Mouse (Mus musculus) lung, embryonic 16.5 days (tissue): ENCODE measurements around the gene Capzb. TPM values are rescaled to one million over a fixed set of nuclear protein-coding genes. Genes with fewer than 3 reads are reported as not detected.
A peak's percentile ranks its signal among the peaks of the same experiment; 100 is the strongest.

Source experiments
- ATAC-seq: fragments of 200-750 bp; cut with Nextera tagmentation; 2 replicates; pipeline ENCODE4 v1.8.0; 2017; ENCODE audit warnings: low read depth, mild to moderate bottlenecking, moderate library complexity
- H3K27ac ChIP-seq: fragments of 300-500 bp; sonication (generic); 2 replicates; pipeline ENCODE4 v1.5.1; 2014; ENCODE audit warnings: mild to moderate bottlenecking, control low read depth, low read length
- H3K27me3 ChIP-seq: fragments of 300-500 bp; sonication (generic); 2 replicates; pipeline ENCODE4 v1.6.1; 2014; ENCODE audit warnings: low read depth, low read length, mixed read lengths; ENCODE audit not compliant: control insufficient read depth, insufficient read depth
- H3K36me3 ChIP-seq: fragments of 300-500 bp; sonication (generic); 2 replicates; pipeline ENCODE4 v1.6.1; 2014; ENCODE audit warnings: low read length; ENCODE audit not compliant: control insufficient read depth, insufficient read depth
- H3K4me1 ChIP-seq: fragments of 300-500 bp; sonication (generic); replicated peaks from 2 replicates; pipeline ENCODE4 v1.6.1; 2014; ENCODE audit warnings: low read length, mixed read lengths; ENCODE audit not compliant: control insufficient read depth, insufficient read depth
- H3K4me2 ChIP-seq: fragments of 300-500 bp; sonication (generic); 2 replicates; pipeline ENCODE4 v1.6.1; 2014; ENCODE audit warnings: low read depth, low read length, control low read depth
- H3K4me3 ChIP-seq: fragments of 300-500 bp; sonication (generic); 2 replicates; pipeline ENCODE4 v1.5.1; 2014; ENCODE audit warnings: mild to moderate bottlenecking, low read length, control low read depth
- H3K9ac ChIP-seq: fragments of 300-500 bp; sonication (generic); 2 replicates; pipeline ENCODE4 v1.6.1; 2014; ENCODE audit warnings: low read length, control low read depth
- H3K9me3 ChIP-seq: fragments of 300-500 bp; sonication (generic); 2 replicates; pipeline ENCODE4 v1.6.1; 2016; ENCODE audit warnings: low read length; ENCODE audit not compliant: control insufficient read depth
- WGBS: fragments of 180-500 bp; shearing (Covaris S2); extraction: QIAGEN DNeasy Blood & Tissue Kit; methylation state at CpG from one replicate; pipeline ENCODE4 v1.1.7; 2014; 5-methylcytosine and 5-hydroxymethylcytosine counted together
- polyA plus RNA-seq: library from polyadenylated mRNA; unstranded; fragments of >200 nt; fragmentation: Nextera tagmentation; extraction: Ambion mirVana; gene quantifications from 2 replicates; pipeline ENCODE4 v1.2.1, GENCODE M21; 2015

Gene Capzb
- polyA plus RNA-seq, 1 experiment from 2014 or later: 473 TPM

DNA sequence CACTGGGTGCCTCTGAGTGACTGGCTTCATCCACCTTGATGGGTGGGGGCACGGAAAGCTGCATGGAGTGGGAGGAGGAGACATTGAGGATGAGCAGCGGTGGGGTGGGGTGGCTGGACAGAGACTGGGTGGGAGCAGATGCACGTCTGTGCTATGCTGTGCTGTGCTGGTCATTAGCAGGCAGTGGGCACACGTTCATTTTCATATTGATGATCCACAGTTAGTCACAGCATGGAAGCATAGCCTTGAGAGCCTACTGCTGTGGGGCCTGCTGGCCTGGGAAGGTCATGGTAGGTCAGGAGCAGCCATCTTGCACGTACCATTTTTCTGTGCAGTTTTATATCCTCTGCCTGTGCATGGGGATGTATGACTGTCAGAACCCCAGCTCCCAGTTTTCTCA lies 56.0 kb downstream of the Capzb start:
- no peaks in the 10 kb centered on the region for H3K9me3 ChIP-seq
- 70% methylated on average over 5 of the region's 5 CpGs for WGBS
- H3K27me3 ChIP-seq: no peaks in the 10 kb centered on the region
- ATAC-seq: no peak
- peaks cover 52% of the 10 kb centered on the region for H3K4me1 ChIP-seq
- no peak overlapping the region for H3K4me3 ChIP-seq
- H3K36me3 ChIP-seq: 0 out of 2 replicates have a peak, but pooled peaks cover 3% of the 10 kb centered on the region
- no peak overlapping the region for H3K4me2 ChIP-seq
- peak overlapping the region; percentile 50 for H3K9ac ChIP-seq
- H3K27ac ChIP-seq: peak overlapping the region; percentile 95

GRCm38 (mm10) chr4:139250043-139250442 lies 57.3 kb downstream of the Capzb start:
- no peaks in the 10 kb centered on the region for H3K9me3 ChIP-seq
- no peaks in the 10 kb centered on the region for H3K27me3 ChIP-seq
- H3K27ac ChIP-seq: peak overlapping the region; percentile 95
- no peak overlapping the region for H3K4me3 ChIP-seq
- WGBS: 39% methylated on average over 5 of the region's 5 CpGs
- peaks cover 52% of the 10 kb centered on the region for H3K4me1 ChIP-seq
- H3K9ac ChIP-seq: peak overlapping the region; percentile 27
- H3K4me2 ChIP-seq: peak overlapping the region; percentile 7; the same call in 1 of the 2 replicates
- H3K36me3 ChIP-seq: 0 out of 2 replicates have a peak, but pooled peaks cover 3% of the 10 kb centered on the region
- ATAC-seq: peak; percentile 59

DNA sequence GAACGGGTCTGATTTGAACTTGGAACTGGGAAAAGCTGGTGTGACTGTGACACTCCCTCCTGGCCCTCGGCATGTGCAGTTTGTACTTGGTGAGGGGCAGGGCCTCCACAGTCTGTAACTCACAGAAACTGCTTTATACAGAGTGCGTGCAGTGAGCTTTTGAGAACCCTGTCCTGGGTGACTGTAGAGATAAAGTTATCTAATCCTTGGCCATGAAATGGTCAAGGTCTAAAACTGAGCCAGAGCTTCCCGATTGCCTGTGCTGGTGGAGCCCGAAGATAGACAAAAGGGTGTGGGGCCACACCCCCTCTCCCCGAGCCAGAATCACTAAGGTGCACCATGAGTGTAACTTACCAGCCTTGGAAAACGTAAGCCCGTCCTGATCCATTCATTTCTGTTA lies 58.2 kb downstream of the Capzb start:
- H3K4me2 ChIP-seq: no peak overlapping the region
- peaks cover 58% of the 10 kb centered on the region for H3K4me1 ChIP-seq
- 38% methylated on average over 8 of the region's 8 CpGs for WGBS
- no peaks in the 10 kb centered on the region for H3K27me3 ChIP-seq
- peak; percentile 24; the same call in 1 of the 2 replicates for ATAC-seq
- peaks cover 6% of the 10 kb centered on the region; the same call in 1 of the 2 replicates for H3K36me3 ChIP-seq
- H3K9me3 ChIP-seq: no peaks in the 10 kb centered on the region
- no peak overlapping the region for H3K4me3 ChIP-seq
- H3K9ac ChIP-seq: peak overlapping the region; percentile 46; the same call in 1 of the 2 replicates
- peak overlapping the region; percentile 95 for H3K27ac ChIP-seq

DNA sequence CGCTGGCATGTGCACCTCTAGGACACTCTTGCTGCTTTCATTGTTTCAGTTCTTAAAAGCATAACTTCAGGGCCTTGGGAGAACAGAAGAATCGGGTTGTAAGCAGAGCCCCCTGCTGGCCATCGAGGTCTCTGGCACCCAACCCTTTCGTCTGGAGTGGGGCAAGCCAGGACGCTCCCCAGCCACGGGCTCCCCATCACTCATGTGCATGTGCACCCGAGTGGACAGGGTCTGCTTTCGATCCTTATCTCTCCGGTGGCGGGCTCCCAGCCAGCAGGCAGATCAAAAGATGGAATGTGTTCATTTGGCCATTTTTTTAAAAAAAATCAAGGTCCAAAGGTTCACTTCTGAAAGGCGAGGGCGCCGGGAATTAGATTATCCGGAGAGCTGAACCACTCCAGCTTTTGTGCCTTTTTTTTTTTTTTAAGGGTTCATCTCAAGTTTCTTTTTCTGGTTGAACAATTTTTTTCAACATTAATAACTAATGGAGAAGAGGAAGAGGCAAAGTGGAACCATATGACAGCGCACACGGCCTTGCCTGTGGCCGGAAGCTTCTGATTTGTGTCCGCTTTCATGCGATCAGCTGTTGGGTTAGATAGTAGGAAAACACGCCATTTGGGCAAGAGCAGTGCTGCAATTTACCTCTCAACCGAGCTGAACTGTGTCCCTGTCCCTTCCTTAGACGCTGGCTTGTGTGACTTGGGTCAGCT lies 59.5 kb downstream of the Capzb start:
- no peak overlapping the region for H3K4me3 ChIP-seq
- 24% methylated on average over 22 of the region's 22 CpGs for WGBS
- H3K4me2 ChIP-seq: 0 out of 2 replicates have a peak overlapping the region, but pooled peaks have one; percentile 9
- peak; percentile 49 for ATAC-seq
- H3K36me3 ChIP-seq: peaks cover 3% of the 10 kb centered on the region; the same call in 1 of the 2 replicates
- H3K9ac ChIP-seq: peak overlapping the region; percentile 46; the same call in 1 of the 2 replicates
- H3K27me3 ChIP-seq: no peaks in the 10 kb centered on the region
- H3K9me3 ChIP-seq: no peaks in the 10 kb centered on the region
- peak overlapping the region; percentile 95 for H3K27ac ChIP-seq
- H3K4me1 ChIP-seq: peaks cover 55% of the 10 kb centered on the region

GRCm38 (mm10) chr4:139253206-139253605 lies 60.5 kb downstream of the Capzb start:
- H3K9me3 ChIP-seq: no peaks in the 10 kb centered on the region
- H3K4me2 ChIP-seq: no peak overlapping the region
- H3K9ac ChIP-seq: no peak overlapping the region
- no peak overlapping the region for H3K4me3 ChIP-seq
- H3K4me1 ChIP-seq: peaks cover 54% of the 10 kb centered on the region
- no peaks in the 10 kb centered on the region for H3K27me3 ChIP-seq
- peaks cover 8% of the 10 kb centered on the region for H3K36me3 ChIP-seq
- no peak for ATAC-seq
- WGBS: 79% methylated on average over 9 of the region's 9 CpGs
- H3K27ac ChIP-seq: peak overlapping the region; percentile 95; the same call in 1 of the 2 replicates

- 66% methylated on average over 4 of the region's 4 CpGs for WGBS
- no peaks in the 10 kb centered on the region for H3K9me3 ChIP-seq
- ATAC-seq: peak; percentile 27
- H3K27ac ChIP-seq: peak overlapping the region; percentile 93
- 0 out of 2 replicates have a peak overlapping the region, but pooled peaks have one; percentile 7 for H3K4me2 ChIP-seq
- no peak overlapping the region for H3K4me3 ChIP-seq
- H3K9ac ChIP-seq: peak overlapping the region; percentile 25; the same call in 1 of the 2 replicates
- H3K4me1 ChIP-seq: peaks cover 38% of the 10 kb centered on the region
- H3K36me3 ChIP-seq: peaks cover 14% of the 10 kb centered on the region
- no peaks in the 10 kb centered on the region for H3K27me3 ChIP-seq
Observed at GRCm38 (mm10) chr4:139256146-139256545, 63.4 kb downstream of the Capzb start.

DNA sequence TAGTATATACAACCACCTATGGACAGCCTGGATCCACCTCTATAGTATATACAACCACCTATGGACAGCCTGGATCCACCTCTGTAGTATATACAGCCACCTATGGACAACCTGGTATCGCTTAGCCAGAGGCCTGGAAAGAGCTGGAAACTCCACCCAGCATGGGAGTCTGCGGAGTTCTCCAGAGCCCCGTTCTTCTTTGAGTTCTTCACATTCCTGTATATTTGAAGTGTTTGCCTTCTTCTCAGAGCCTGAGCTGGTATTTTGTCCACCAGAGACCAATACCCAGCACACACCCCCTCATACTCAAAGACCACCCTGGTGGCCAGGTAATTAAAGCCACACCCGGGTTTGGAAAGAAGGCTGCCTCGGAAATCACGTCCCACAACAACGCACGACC lies 64.0 kb downstream of the Capzb start:
- Histone ChIP-seq H3K4me2 (no peak overlapping the region), H3K4me1 (peaks cover 33% of the 10 kb centered on the region), H3K9ac (no peak overlapping the region; the same call in 1 of the 2 replicates), H3K27ac (peak overlapping the region; percentile 93), H3K27me3 (no peaks in the 10 kb centered on the region), H3K4me3 (no peak overlapping the region), H3K9me3 (no peaks in the 10 kb centered on the region), H3K36me3 (peaks cover 15% of the 10 kb centered on the region)
- 52% methylated on average over 8 of the region's 8 CpGs for WGBS
- peak; percentile 77 for ATAC-seq

GRCm38 (mm10) chr4:139258621-139259301 lies 66.1 kb downstream of the Capzb start:
- Histone ChIP-seq H3K4me1 (peaks cover 22% of the 10 kb centered on the region), H3K9ac (peak overlapping the region; percentile 31; the same call in 1 of the 2 replicates), H3K27ac (peak overlapping the region; percentile 87), H3K36me3 (peaks cover 25% of the 10 kb centered on the region), H3K27me3 (no peaks in the 10 kb centered on the region), H3K9me3 (no peaks in the 10 kb centered on the region), H3K4me3 (no peak overlapping the region), H3K4me2 (no peak overlapping the region)
- peak; percentile 72 for ATAC-seq
- 54% methylated on average over 6 of the region's 6 CpGs for WGBS

DNA sequence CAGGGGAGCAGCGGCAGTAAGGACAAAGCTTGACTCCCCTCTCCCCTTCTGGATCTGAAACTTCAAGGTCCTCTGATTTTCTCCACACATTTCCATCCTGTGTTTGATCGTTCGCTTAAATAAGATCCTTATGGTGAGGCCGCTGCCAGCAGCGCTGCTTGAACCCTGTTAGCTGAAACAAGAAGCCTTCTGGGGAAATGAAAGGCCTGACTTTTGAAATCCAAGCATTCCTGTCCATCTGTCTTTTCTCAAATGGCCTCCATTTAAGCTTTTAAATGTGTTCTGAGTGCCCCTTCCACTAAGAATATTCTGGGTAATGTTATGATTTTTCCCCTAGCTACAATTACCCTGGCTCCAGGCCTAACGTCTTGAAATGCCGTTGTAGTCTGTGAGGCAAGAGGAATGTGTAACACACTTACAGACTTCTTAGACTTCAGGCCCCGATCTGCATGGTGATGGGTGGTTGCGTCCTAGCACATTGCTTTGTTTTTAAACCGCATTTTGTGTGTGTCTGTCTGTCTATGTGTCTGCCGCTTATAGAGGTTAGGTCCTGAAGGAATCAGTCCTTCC lies 66.7 kb downstream of the Capzb start:
- H3K4me2 ChIP-seq: no peak overlapping the region
- H3K9me3 ChIP-seq: no peaks in the 10 kb centered on the region
- WGBS: 62% methylated on average over 11 of the region's 11 CpGs
- peaks cover 22% of the 10 kb centered on the region for H3K4me1 ChIP-seq
- H3K27me3 ChIP-seq: no peaks in the 10 kb centered on the region
- no peak for ATAC-seq
- H3K9ac ChIP-seq: peak overlapping the region; percentile 5; the same call in 1 of the 2 replicates
- H3K4me3 ChIP-seq: no peak overlapping the region
- peaks cover 32% of the 10 kb centered on the region for H3K36me3 ChIP-seq
- H3K27ac ChIP-seq: peak overlapping the region; percentile 87
